Mouse (Mus musculus): ENCODE measurements at regions not wholly inside any gene's neighbourhood (a gene's known extent, or its start where the extent isn't known, plus 50 kb on each side); places are given as distances from the start of the nearest gene placed in this dataset.

GRCm38 (mm10) chr3:50687755-50688154, 244.3 kb upstream of the Slc7a11 start:
- TF ChIP-seq CTCF (IDR thresholded peaks at IDR 0.05; ENCODE audit: control insufficient read depth, insufficient read depth, low read length), result no peak
- TF ChIP-seq POLR2A (IDR thresholded peaks at IDR 0.05; ENCODE audit: borderline replicate concordance, control insufficient read depth, low read depth, low read length), result no peak
